Mouse (Mus musculus): ENCODE measurements at regions not wholly inside any gene's neighbourhood (a gene's known extent, or its start where the extent isn't known, plus 50 kb on each side); places are given as distances from the start of the nearest gene placed in this dataset.

DNA sequence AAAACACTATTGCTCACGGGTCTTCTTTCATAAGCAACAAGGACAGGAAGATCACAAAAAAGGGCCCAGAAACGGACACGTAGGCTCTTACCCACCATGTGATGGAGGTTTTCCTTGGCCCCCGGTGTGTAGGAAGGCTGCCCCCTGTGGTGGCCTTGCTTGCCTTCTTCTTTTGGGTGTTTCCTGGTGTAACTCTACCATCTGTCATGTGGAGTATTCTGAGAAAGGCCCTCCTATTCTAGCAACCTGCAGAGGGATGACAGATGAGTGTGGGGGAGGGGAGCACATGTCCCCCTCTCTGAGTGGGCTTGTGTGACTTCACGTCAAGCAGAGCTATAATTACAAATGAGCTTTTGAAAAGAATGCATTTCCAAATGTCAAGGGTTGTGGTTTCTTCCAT lies 77.3 kb upstream of the Oxgr1 start:
- DNase-seq (ENCODE audit: low spot score) (no peak), ATAC-seq (ENCODE audit: extremely low read depth, insufficient number of reproducible peaks, low FRiP score, poor library complexity, severe bottlenecking) (no peak)
- Histone ChIP-seq H3K9me3 (replicated peaks) (peaks cover 40% of the 10 kb centered on the region), H3K36me3 (replicated peaks) (no peaks in the 10 kb centered on the region), H3K4me3 (ENCODE audit: low read depth, low read length) (no peak overlapping the region), H3K4me1 (ENCODE audit: insufficient read depth, low read depth, low read length) (no peaks in the 10 kb centered on the region), H3K27me3 (ENCODE audit: insufficient read depth, low read length) (no peaks in the 10 kb centered on the region)
- no peak for TF ChIP-seq TAL1 (conservative IDR thresholded peaks at IDR 0.05; ENCODE audit: low read depth, low read length)
- no peak for TF ChIP-seq GATA1 (IDR thresholded peaks at IDR 0.05; ENCODE audit: borderline replicate concordance, low read length)
- no peak for TF ChIP-seq CTCF (IDR thresholded peaks at IDR 0.05; ENCODE audit: low read depth, low read length)
- no peak for TF ChIP-seq POLR2AphosphoS5 (IDR thresholded peaks at IDR 0.05; ENCODE audit: insufficient replicate concordance, low read depth, low read length)
- TF ChIP-seq GATA2 (IDR thresholded peaks at IDR 0.05; ENCODE audit: borderline replicate concordance, low read depth, low read length) = no peak

DNA sequence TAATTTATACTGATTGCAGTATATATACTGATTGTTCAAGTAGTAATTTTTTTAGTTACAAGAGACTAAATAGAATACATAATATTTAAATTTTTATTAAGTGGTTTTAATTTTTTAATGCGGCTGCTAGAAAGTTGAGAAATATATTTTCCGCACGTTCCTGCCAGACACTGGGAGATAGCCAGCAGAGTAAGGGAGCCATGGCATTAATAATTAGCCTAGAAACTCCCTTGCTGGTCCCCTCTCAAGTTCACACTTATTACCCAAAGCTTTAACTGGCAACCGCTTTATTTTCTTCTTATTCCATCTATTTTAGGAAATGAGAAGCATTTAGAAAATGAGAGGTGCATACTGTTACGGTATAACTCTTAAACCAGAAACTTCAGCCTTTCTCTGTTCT lies 78.0 kb upstream of the Oxgr1 start:
- Histone ChIP-seq H3K9me3 (replicated peaks) (peaks cover 43% of the 10 kb centered on the region), H3K4me1 (ENCODE audit: insufficient read depth, low read depth, low read length) (no peaks in the 10 kb centered on the region), H3K36me3 (replicated peaks) (no peaks in the 10 kb centered on the region), H3K27me3 (ENCODE audit: insufficient read depth, low read length) (no peaks in the 10 kb centered on the region), H3K4me3 (ENCODE audit: low read depth, low read length) (no peak overlapping the region)
- DNase-seq (ENCODE audit: low spot score) (no peak), ATAC-seq (ENCODE audit: extremely low read depth, insufficient number of reproducible peaks, low FRiP score, poor library complexity, severe bottlenecking) (no peak)
- TF ChIP-seq GATA1 (IDR thresholded peaks at IDR 0.05; ENCODE audit: borderline replicate concordance, low read length) = no peak
- no peak for TF ChIP-seq POLR2AphosphoS5 (IDR thresholded peaks at IDR 0.05; ENCODE audit: insufficient replicate concordance, low read depth, low read length)
- TF ChIP-seq CTCF (IDR thresholded peaks at IDR 0.05; ENCODE audit: low read depth, low read length) = no peak
- TF ChIP-seq GATA2 (IDR thresholded peaks at IDR 0.05; ENCODE audit: borderline replicate concordance, low read depth, low read length) = no peak
- no peak for TF ChIP-seq TAL1 (conservative IDR thresholded peaks at IDR 0.05; ENCODE audit: low read depth, low read length)

DNA sequence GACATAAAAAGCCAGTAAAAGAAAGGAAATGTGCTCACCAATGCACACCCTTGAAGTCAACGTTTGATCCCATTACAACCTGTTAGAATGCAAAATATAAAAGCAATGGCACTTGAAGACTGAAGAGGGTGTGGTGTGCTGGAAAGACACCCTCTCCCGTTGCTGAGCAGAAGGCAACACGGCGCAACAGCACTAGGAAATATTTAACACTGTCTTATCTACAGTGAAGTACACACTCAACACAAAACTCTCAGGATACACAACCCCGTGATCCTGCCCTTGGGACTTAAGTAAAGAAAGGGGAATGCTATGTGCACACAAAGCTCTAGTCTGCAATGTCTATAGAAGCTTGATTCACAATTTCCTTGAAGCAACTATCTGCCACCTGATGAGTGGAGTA lies 83.1 kb upstream of the Oxgr1 start:
- no peaks in the 10 kb centered on the region for H3K4me1 ChIP-seq (ENCODE audit: insufficient read depth, low read depth, low read length)
- no peak for ATAC-seq (ENCODE audit: extremely low read depth, insufficient number of reproducible peaks, low FRiP score, poor library complexity, severe bottlenecking)
- DNase-seq (ENCODE audit: low spot score) = no peak
- TF ChIP-seq CTCF (IDR thresholded peaks at IDR 0.05; ENCODE audit: low read depth, low read length) (no peak), GATA2 (IDR thresholded peaks at IDR 0.05; ENCODE audit: borderline replicate concordance, low read depth, low read length) (no peak)
- peaks cover 61% of the 10 kb centered on the region for H3K9me3 ChIP-seq (replicated peaks)
- H3K36me3 ChIP-seq (replicated peaks) = no peaks in the 10 kb centered on the region
- H3K27me3 ChIP-seq (ENCODE audit: insufficient read depth, low read length) = no peaks in the 10 kb centered on the region
- H3K4me3 ChIP-seq (ENCODE audit: low read depth, low read length) = no peak overlapping the region

DNA sequence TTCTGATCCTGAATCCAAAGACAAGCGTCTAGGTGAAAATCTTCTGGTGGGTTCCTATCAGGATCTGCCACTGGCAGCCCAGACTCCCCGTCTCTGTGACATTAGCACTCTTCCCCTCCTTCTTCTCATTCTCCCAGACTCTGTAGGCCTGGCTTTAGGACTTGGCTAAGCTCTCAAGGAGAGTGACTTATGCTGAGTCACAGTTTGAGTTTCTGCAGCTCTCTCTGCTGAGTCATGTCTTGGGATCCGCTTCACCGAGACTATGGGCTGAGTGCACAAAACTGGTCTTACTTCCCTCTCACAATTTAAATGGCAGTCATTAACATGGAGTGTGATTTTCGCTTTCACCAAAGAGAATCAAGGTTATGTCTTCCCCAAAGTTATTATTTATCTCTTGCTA lies 85.2 kb upstream of the Oxgr1 start:
- ATAC-seq (ENCODE audit: extremely low read depth, insufficient number of reproducible peaks, low FRiP score, poor library complexity, severe bottlenecking) (no peak), DNase-seq (ENCODE audit: low spot score) (no peak)
- Histone ChIP-seq H3K4me1 (ENCODE audit: insufficient read depth, low read depth, low read length) (no peaks in the 10 kb centered on the region), H3K27me3 (ENCODE audit: insufficient read depth, low read length) (no peaks in the 10 kb centered on the region), H3K9me3 (replicated peaks) (peaks cover 60% of the 10 kb centered on the region), H3K36me3 (replicated peaks) (no peaks in the 10 kb centered on the region), H3K4me3 (ENCODE audit: low read depth, low read length) (no peak overlapping the region)
- no peak for TF ChIP-seq CTCF (IDR thresholded peaks at IDR 0.05; ENCODE audit: low read depth, low read length)
- no peak for TF ChIP-seq TAL1 (conservative IDR thresholded peaks at IDR 0.05; ENCODE audit: low read depth, low read length)
- no peak for TF ChIP-seq POLR2AphosphoS5 (IDR thresholded peaks at IDR 0.05; ENCODE audit: insufficient replicate concordance, low read depth, low read length)
- TF ChIP-seq GATA2 (IDR thresholded peaks at IDR 0.05; ENCODE audit: borderline replicate concordance, low read depth, low read length) = no peak
- TF ChIP-seq GATA1 (IDR thresholded peaks at IDR 0.05; ENCODE audit: borderline replicate concordance, low read length) = no peak

DNA sequence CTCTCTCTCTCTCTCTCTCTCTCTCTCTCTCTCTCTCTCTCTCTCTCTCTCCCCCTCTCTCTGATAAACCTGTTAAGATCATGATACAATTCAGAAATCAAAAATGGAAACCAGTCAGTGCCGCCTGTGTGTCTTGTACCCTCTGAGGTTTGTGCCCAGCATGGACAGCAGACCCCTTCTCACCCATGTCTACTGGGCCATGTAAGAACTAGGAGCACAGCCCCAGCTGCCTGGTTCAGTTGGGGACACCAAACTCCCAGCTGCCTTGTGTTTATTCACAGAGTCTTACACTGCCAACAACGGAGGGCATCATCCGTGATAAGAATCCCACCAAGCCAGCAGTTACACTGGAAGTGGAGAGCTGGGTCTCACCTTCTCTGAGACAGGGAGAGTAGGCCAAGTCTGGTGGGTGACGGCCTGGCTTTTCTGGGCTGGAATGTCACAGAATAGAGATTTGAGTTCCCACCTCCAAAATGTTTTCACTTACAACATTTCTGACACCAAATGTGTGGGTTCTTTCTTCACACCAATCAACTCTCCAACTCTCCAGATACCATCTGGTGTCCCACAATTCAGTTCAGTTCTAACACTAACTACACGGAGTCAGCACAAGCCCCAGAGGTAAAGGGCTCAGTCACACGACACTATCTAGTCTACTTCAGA lies 92.2 kb upstream of the Oxgr1 start:
- no peak for ATAC-seq (ENCODE audit: extremely low read depth, insufficient number of reproducible peaks, low FRiP score, poor library complexity, severe bottlenecking)
- H3K9me3 ChIP-seq (replicated peaks) = peaks cover 56% of the 10 kb centered on the region

DNA sequence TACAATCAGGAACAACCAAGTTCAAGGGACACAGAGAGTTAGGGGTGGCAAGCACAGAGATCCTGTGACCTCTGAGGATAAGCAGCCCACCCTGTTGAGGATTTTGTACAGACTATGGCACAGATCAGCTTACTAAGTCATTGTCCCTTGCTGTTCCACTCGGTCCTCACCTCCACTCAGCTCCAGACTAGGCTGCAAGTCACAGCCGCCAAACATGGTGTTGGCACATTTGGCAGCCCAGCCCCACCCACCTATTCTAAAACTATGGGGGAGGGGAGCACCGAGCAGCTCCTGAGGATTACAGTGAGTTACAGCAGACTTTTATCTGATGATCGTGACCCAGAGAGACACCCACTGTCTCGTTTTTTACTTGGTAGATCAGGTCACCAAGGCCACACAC lies 93.0 kb upstream of the Oxgr1 start:
- Histone ChIP-seq H3K27me3 (ENCODE audit: insufficient read depth, low read length) (no peaks in the 10 kb centered on the region), H3K36me3 (replicated peaks) (no peaks in the 10 kb centered on the region), H3K9me3 (replicated peaks) (peaks cover 60% of the 10 kb centered on the region), H3K4me1 (ENCODE audit: insufficient read depth, low read depth, low read length) (no peaks in the 10 kb centered on the region), H3K4me3 (ENCODE audit: low read depth, low read length) (no peak overlapping the region)
- no peak for TF ChIP-seq TAL1 (conservative IDR thresholded peaks at IDR 0.05; ENCODE audit: low read depth, low read length)
- no peak for TF ChIP-seq CTCF (IDR thresholded peaks at IDR 0.05; ENCODE audit: low read depth, low read length)
- TF ChIP-seq POLR2AphosphoS5 (IDR thresholded peaks at IDR 0.05; ENCODE audit: insufficient replicate concordance, low read depth, low read length) = no peak
- no peak for TF ChIP-seq GATA1 (IDR thresholded peaks at IDR 0.05; ENCODE audit: borderline replicate concordance, low read length)
- no peak for TF ChIP-seq GATA2 (IDR thresholded peaks at IDR 0.05; ENCODE audit: borderline replicate concordance, low read depth, low read length)
- ATAC-seq (ENCODE audit: extremely low read depth, insufficient number of reproducible peaks, low FRiP score, poor library complexity, severe bottlenecking) = no peak
- DNase-seq (ENCODE audit: low spot score) = no peak

More for the DNA sequence above, 92.2 kb upstream of the Oxgr1 start:
- DNase-seq (ENCODE audit: low spot score) = no peak
- H3K27me3 ChIP-seq (ENCODE audit: insufficient read depth, low read length) = no peaks in the 10 kb centered on the region
- H3K4me3 ChIP-seq (ENCODE audit: low read depth, low read length) = no peak overlapping the region
- no peaks in the 10 kb centered on the region for H3K4me1 ChIP-seq (ENCODE audit: insufficient read depth, low read depth, low read length)
- no peaks in the 10 kb centered on the region for H3K36me3 ChIP-seq (replicated peaks)
- TF ChIP-seq TAL1 (conservative IDR thresholded peaks at IDR 0.05; ENCODE audit: low read depth, low read length) = no peak
- TF ChIP-seq POLR2AphosphoS5 (IDR thresholded peaks at IDR 0.05; ENCODE audit: insufficient replicate concordance, low read depth, low read length) = no peak
- no peak for TF ChIP-seq GATA1 (IDR thresholded peaks at IDR 0.05; ENCODE audit: borderline replicate concordance, low read length)

Data from G1E (cell line).